Mouse (Mus musculus): Measurements from ENCODE around the gene Cdca4. TPM values are rescaled to one million over a fixed set of nuclear protein-coding genes. Genes with fewer than 3 reads are reported as not detected.
A peak's percentile ranks its signal among the peaks of the same experiment; 100 is the strongest.

Gene Cdca4
- polyA plus RNA-seq, 1 experiment from 2014 or later: 175 TPM

DNA sequence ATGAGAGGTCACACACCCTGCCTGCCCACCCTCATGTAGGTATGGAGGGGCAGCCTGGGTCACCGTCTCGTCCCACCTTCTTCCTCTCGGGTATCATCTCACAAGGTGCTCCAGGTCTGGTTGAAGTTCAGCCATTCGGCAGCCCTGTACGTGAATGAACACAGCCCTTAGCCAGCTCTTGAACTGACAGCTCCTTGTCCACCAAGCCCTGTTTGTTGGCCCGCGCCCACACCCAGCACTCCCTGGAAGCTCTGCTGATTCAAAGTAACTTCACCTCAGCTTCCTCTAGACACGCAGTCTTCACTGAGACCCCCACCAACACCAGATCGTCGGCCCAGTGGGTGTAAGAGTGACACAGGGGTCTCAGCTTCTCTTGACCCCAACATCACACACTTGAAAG lies 43.8 kb upstream of the Cdca4 start:
- Histone ChIP-seq H3K9ac (replicated peaks; ENCODE audit: low read length) (no peak overlapping the region), H3K4me2 (ENCODE audit: low read depth, low read length) (no peak overlapping the region), H3K4me3 (ENCODE audit: low read depth, low read length) (no peak overlapping the region), H3K9me3 (replicated peaks; ENCODE audit: control insufficient read depth, low read length) (no peaks in the 10 kb centered on the region), H3K4me1 (ENCODE audit: control insufficient read depth, insufficient read depth, low read length) (peaks cover 6% of the 10 kb centered on the region; the same call in 1 of the 2 replicates), H3K27ac (replicated peaks; ENCODE audit: low read depth, low read length) (no peak overlapping the region), H3K27me3 (ENCODE audit: control insufficient read depth, insufficient read depth, low read length) (peaks cover 42% of the 10 kb centered on the region), H3K36me3 (replicated peaks; ENCODE audit: control insufficient read depth, insufficient read depth, low read depth, low read length) (no peaks in the 10 kb centered on the region)
- 84% methylated on average over 10 of the region's 10 CpGs for WGBS
- DNase-seq (ENCODE audit: low spot score) (no peak), ATAC-seq (replicated peaks; ENCODE audit: insufficient number of reproducible peaks, low FRiP score, low TSS enrichment, low read depth) (no peak)

DNA sequence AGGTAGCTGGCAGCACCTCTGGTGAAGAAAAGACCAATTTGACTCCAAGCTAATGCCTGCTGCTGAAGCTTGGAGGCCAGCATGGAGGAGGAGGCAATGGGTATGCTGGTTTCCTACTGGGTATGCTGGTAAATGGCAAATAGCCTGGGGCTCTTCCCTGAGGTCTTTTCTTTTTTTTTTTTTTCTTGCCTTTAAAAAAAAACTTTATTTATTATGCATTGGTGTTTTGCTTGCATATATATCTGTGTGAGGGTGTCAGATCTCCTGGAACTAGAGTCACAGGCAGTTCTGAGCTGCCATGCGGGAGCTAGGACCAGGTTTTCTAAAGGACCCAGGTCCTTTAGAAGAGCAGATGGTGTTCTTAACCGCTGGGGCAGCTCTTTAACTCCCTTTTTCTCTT lies 42.0 kb upstream of the Cdca4 start:
- H3K4me2 ChIP-seq (ENCODE audit: low read depth, low read length): no peak overlapping the region
- H3K27ac ChIP-seq (replicated peaks; ENCODE audit: low read depth, low read length): no peak overlapping the region
- no peak overlapping the region for H3K4me3 ChIP-seq (ENCODE audit: low read depth, low read length)
- H3K9me3 ChIP-seq (replicated peaks; ENCODE audit: control insufficient read depth, low read length): no peaks in the 10 kb centered on the region
- H3K9ac ChIP-seq (replicated peaks; ENCODE audit: low read length): no peak overlapping the region
- no peak for DNase-seq (ENCODE audit: low spot score)
- H3K27me3 ChIP-seq (ENCODE audit: control insufficient read depth, insufficient read depth, low read length): peaks cover 25% of the 10 kb centered on the region
- ATAC-seq (replicated peaks; ENCODE audit: insufficient number of reproducible peaks, low FRiP score, low TSS enrichment, low read depth): no peak
- H3K36me3 ChIP-seq (replicated peaks; ENCODE audit: control insufficient read depth, insufficient read depth, low read depth, low read length): no peaks in the 10 kb centered on the region
- 0 out of 2 replicates have a peak, but pooled peaks cover 2% of the 10 kb centered on the region for H3K4me1 ChIP-seq (ENCODE audit: control insufficient read depth, insufficient read depth, low read length)
- 68% methylated on average over 2 of the region's 2 CpGs for WGBS

DNA sequence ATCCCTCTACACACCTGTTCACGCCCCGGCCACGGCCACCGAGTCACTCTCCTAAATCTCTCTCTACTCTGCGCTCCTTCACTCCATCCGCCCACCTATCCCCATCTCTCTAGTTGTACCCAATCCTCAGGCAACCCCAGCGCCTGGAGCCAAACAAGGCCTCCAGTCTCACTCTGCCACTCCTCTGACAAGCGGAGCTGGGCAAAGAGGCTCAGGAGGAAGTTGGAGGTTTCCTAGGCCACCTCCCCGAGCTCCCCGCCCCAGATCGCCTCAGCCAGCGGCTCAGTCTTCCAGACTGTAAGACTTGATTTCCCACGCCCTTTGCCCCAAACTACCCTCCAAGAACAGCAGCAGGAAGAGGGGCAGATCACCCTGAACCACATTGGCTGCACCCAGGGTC lies 41.6 kb upstream of the Cdca4 start:
- Histone ChIP-seq H3K9me3 (replicated peaks; ENCODE audit: control insufficient read depth, low read length) (no peaks in the 10 kb centered on the region), H3K27ac (replicated peaks; ENCODE audit: low read depth, low read length) (no peak overlapping the region), H3K4me3 (ENCODE audit: low read depth, low read length) (no peak overlapping the region), H3K36me3 (replicated peaks; ENCODE audit: control insufficient read depth, insufficient read depth, low read depth, low read length) (no peaks in the 10 kb centered on the region), H3K4me1 (ENCODE audit: control insufficient read depth, insufficient read depth, low read length) (no peaks in the 10 kb centered on the region), H3K27me3 (ENCODE audit: control insufficient read depth, insufficient read depth, low read length) (peaks cover 20% of the 10 kb centered on the region), H3K4me2 (ENCODE audit: low read depth, low read length) (no peak overlapping the region), H3K9ac (replicated peaks; ENCODE audit: low read length) (no peak overlapping the region)
- WGBS: 42% methylated on average over 13 of the region's 13 CpGs
- ATAC-seq (replicated peaks; ENCODE audit: insufficient number of reproducible peaks, low FRiP score, low TSS enrichment, low read depth) (no peak), DNase-seq (ENCODE audit: low spot score) (no peak)

DNA sequence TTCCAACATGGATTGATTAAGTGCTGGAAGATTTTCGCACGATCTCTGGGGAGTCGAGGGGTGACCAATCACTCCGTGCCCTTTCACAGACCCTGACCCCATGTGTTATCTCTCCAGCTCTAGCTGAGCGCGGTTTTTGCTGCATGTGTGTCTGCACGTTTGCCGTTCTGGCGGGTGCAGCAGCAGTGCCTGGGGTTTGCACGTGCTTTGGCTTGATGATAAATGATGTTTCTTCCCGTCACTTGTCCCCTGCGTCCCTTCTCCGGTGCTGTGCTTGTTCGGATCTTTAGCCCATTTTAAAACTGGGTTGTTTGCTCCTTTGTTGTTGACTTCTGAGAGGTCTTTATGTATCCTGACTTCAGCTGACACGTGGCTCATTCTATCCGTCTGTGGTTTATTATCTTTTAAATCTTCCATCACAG lies 40.6 kb upstream of the Cdca4 start:
- Histone ChIP-seq H3K4me3 (ENCODE audit: low read depth, low read length) (no peak overlapping the region), H3K4me2 (ENCODE audit: low read depth, low read length) (no peak overlapping the region), H3K4me1 (ENCODE audit: control insufficient read depth, insufficient read depth, low read length) (no peaks in the 10 kb centered on the region), H3K36me3 (replicated peaks; ENCODE audit: control insufficient read depth, insufficient read depth, low read depth, low read length) (no peaks in the 10 kb centered on the region), H3K9me3 (replicated peaks; ENCODE audit: control insufficient read depth, low read length) (no peaks in the 10 kb centered on the region), H3K27ac (replicated peaks; ENCODE audit: low read depth, low read length) (no peak overlapping the region), H3K27me3 (ENCODE audit: control insufficient read depth, insufficient read depth, low read length) (peaks cover 10% of the 10 kb centered on the region), H3K9ac (replicated peaks; ENCODE audit: low read length) (no peak overlapping the region)
- ATAC-seq (replicated peaks; ENCODE audit: insufficient number of reproducible peaks, low FRiP score, low TSS enrichment, low read depth): no peak
- DNase-seq (ENCODE audit: low spot score): no peak
- 15% methylated on average over 16 of the region's 16 CpGs for WGBS

DNA sequence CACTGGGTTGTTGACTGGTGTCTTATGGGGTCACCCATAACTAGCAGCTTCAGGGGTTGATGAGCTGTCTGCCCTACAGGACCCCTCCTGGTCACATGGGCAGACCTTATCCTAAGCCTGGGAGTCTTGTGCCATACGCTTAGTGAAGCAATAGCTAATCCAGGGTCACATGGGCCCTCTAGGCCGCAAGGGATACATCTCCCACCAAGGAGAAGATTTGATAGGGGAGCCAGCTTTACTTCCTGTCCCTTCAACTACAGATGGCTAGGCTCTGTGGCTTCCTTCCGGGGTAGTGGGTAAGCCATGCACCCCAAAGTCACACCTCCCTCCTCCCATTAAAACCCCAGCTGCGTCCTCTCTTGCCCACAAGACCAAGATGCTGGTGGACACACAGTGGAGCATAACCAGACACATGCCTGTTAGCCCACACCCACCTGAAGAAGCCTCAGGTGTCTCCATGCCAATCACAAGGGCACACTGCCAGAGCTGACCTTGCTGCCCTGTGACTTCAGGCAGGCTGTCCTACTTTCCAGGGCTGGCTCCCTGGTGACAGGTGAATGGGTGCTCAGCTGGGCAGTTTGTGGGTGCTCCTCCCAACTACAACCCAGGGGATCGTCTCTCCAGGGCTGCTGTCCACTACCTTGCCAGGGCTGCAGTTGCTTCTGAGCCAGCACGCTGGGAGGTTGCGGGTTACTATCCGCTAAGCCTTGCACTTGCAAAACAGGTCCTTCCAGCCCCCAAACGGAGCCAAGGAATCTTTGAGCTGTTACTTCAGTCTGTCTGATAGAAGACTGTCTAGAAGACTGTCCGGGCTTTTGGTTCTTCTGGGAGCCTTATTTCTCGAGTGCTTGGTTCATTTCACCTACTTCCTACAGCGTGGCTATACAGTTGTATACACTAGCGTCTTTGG lies 39.2 kb upstream of the Cdca4 start, which contains the start of gene Gpr132:
TSS of gene Gpr132 (minus strand) at position 51 of the 910 bp plus-strand sequence.
- 55% methylated on average over 13 of the region's 13 CpGs for WGBS
- Histone ChIP-seq H3K9me3 (replicated peaks; ENCODE audit: control insufficient read depth, low read length) (no peaks in the 10 kb centered on the region), H3K36me3 (replicated peaks; ENCODE audit: control insufficient read depth, insufficient read depth, low read depth, low read length) (no peaks in the 10 kb centered on the region), H3K27me3 (ENCODE audit: control insufficient read depth, insufficient read depth, low read length) (no peaks in the 10 kb centered on the region), H3K9ac (replicated peaks; ENCODE audit: low read length) (no peak within 1 kb of the TSS), H3K4me2 (ENCODE audit: low read depth, low read length) (no peak within 1 kb of the TSS), H3K4me3 (ENCODE audit: low read depth, low read length) (no peak within 1 kb of the TSS), H3K4me1 (ENCODE audit: control insufficient read depth, insufficient read depth, low read length) (no peaks in the 10 kb centered on the region), H3K27ac (replicated peaks; ENCODE audit: low read depth, low read length) (no peak within 1 kb of the TSS)
- ATAC-seq (replicated peaks; ENCODE audit: insufficient number of reproducible peaks, low FRiP score, low TSS enrichment, low read depth): no peak
- peak; percentile 30 for DNase-seq (ENCODE audit: low spot score)

DNA sequence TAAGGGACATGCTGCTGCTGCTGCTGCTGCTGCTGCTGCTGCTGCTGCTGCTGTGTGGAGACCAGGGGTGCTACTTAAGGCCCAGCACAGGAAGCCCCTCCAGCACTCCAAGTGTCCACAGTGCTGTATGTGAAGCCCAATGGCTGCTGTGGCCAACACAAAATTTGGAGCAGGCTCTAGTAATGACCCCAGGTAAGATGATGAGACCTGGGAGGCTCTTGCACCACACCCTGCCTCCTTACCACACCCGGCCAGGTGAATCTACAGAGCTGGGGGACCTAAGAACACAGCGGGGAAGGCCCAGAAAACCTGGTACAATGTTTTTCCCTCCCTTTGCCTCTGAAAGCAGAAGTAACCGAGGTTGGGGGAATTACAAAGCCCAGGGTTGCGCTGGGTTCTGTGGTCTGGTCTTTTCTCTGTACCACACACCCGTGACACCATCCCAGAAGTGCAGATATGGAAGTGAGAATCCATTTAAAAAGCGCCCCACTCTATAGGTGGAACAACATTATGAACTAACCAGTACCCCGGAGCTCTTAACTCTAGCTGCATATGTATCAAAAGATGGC lies 38.0 kb upstream of the Cdca4 start:
- Histone ChIP-seq H3K27me3 (ENCODE audit: control insufficient read depth, insufficient read depth, low read length) (no peaks in the 10 kb centered on the region), H3K4me3 (ENCODE audit: low read depth, low read length) (no peak overlapping the region), H3K9me3 (replicated peaks; ENCODE audit: control insufficient read depth, low read length) (no peaks in the 10 kb centered on the region), H3K27ac (replicated peaks; ENCODE audit: low read depth, low read length) (no peak overlapping the region), H3K9ac (replicated peaks; ENCODE audit: low read length) (no peak overlapping the region), H3K4me2 (ENCODE audit: low read depth, low read length) (no peak overlapping the region), H3K4me1 (ENCODE audit: control insufficient read depth, insufficient read depth, low read length) (no peaks in the 10 kb centered on the region), H3K36me3 (replicated peaks; ENCODE audit: control insufficient read depth, insufficient read depth, low read depth, low read length) (no peaks in the 10 kb centered on the region)
- DNase-seq (ENCODE audit: low spot score): no peak
- 89% methylated on average over 7 of the region's 7 CpGs for WGBS
- no peak for ATAC-seq (replicated peaks; ENCODE audit: insufficient number of reproducible peaks, low FRiP score, low TSS enrichment, low read depth)

DNA sequence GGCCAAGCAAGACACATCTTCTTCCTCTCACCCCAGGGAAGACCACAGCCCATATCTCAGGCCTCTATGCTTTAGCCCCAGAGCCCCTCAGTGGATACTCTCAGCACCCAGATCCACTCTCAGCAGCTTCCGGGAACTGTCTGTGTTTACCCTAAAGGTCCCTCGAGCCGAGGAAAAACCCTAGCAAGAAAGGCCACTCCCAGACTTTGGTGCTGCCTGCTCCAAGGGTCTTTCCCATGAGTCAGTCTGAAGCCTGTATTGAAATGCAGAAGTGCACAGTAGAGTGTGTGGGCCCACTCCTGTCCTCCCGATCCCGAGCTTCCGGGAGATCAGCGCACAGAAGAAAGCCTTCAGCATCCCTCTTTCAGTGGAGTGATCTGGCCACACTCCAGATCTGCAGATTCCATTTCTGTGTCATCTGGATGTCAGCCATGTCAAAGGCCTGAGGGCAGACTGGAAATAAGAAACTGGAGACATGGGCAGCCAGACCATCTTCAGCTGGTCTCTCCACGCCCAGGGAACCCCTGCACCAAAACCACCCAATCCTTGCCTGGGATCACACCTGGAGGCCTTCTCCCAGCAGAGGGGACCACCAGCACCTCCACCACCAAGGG lies 37.4 kb upstream of the Cdca4 start:
- ATAC-seq (replicated peaks; ENCODE audit: insufficient number of reproducible peaks, low FRiP score, low TSS enrichment, low read depth): no peak
- no peak overlapping the region for H3K9ac ChIP-seq (replicated peaks; ENCODE audit: low read length)
- no peaks in the 10 kb centered on the region for H3K36me3 ChIP-seq (replicated peaks; ENCODE audit: control insufficient read depth, insufficient read depth, low read depth, low read length)
- no peaks in the 10 kb centered on the region for H3K9me3 ChIP-seq (replicated peaks; ENCODE audit: control insufficient read depth, low read length)
- 78% methylated on average over 8 of the region's 8 CpGs for WGBS
- no peak for DNase-seq (ENCODE audit: low spot score)
- H3K4me2 ChIP-seq (ENCODE audit: low read depth, low read length): no peak overlapping the region
- H3K4me1 ChIP-seq (ENCODE audit: control insufficient read depth, insufficient read depth, low read length): no peaks in the 10 kb centered on the region
- no peak overlapping the region for H3K27ac ChIP-seq (replicated peaks; ENCODE audit: low read depth, low read length)
- H3K27me3 ChIP-seq (ENCODE audit: control insufficient read depth, insufficient read depth, low read length): no peaks in the 10 kb centered on the region
- H3K4me3 ChIP-seq (ENCODE audit: low read depth, low read length): no peak overlapping the region

DNA sequence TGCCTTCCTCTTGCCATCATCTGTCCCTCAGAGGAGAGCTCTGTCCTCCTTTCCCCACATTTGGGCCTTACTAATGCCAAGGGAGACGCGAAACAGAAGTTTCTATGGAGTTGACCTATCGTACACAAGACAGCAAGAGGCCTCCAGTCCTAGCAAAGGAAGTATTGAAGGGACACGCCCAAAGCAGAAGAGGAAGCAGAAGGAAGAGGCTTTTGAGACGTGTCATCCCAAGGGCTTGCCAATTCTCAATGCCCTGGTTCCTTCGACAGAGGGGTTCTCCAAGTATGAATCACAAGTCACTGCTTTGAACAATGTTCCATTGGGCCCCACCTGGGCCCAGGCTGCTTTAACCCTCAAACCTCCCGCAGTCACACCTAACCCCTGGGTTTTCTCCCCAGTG lies 35.6 kb upstream of the Cdca4 start:
- Histone ChIP-seq H3K9ac (replicated peaks; ENCODE audit: low read length) (no peak overlapping the region), H3K27me3 (ENCODE audit: control insufficient read depth, insufficient read depth, low read length) (no peaks in the 10 kb centered on the region), H3K4me2 (ENCODE audit: low read depth, low read length) (no peak overlapping the region), H3K4me1 (ENCODE audit: control insufficient read depth, insufficient read depth, low read length) (no peaks in the 10 kb centered on the region), H3K27ac (replicated peaks; ENCODE audit: low read depth, low read length) (no peak overlapping the region), H3K9me3 (replicated peaks; ENCODE audit: control insufficient read depth, low read length) (no peaks in the 10 kb centered on the region), H3K36me3 (replicated peaks; ENCODE audit: control insufficient read depth, insufficient read depth, low read depth, low read length) (no peaks in the 10 kb centered on the region), H3K4me3 (ENCODE audit: low read depth, low read length) (no peak overlapping the region)
- ATAC-seq (replicated peaks; ENCODE audit: insufficient number of reproducible peaks, low FRiP score, low TSS enrichment, low read depth): no peak
- DNase-seq (ENCODE audit: low spot score): no peak
- WGBS: 86% methylated on average over 7 of the region's 7 CpGs
